Mouse (Mus musculus) left cerebral cortex, postnatal 36 days (tissue): ENCODE measurements around the gene Lce1k. TPM values are rescaled to one million over a fixed set of nuclear protein-coding genes. Genes with fewer than 3 reads are reported as not detected.
"Not testable (repeated sequence)": the region's sequence is repeated elsewhere in the genome, so short reads cannot be mapped to it uniquely, and the experiment has no call there.

Source experiments
- DNase-seq, 2 experiments: peaks; one replicate each; pipeline ENCODE4 v3.0.0; 2021 to 2022; ENCODE audit warnings: low spot score in 2 of 2, mixed read lengths in 1 of 2
- intact Hi-C: fragments of 180-260 bp; cut with DNase I; formaldehyde crosslinking; loops from one replicate; pipeline ENCODE4 v1.15.1; 2025
- total RNA-seq, 2 experiments: library from RNA; stranded (reverse); gene quantifications; 2 replicates each; pipeline ENCODE4 v1.2.3; 2021

Lce1k gene
- not detected for total RNA-seq

GRCm38 (mm10) chr3:92807791-92808190, at the start of gene Lce1k:
Lce1k (minus strand) TSS chr3:92807891.
- no peak for DNase-seq

GRCm38 (mm10) chr3:92851186-92851585, 43.5 kb upstream of the Lce1k start, which contains the start of gene Lce1l:
Lce1l (minus strand) TSS chr3:92851286.
- intact Hi-C loops = no loop called here
- no peak for DNase-seq

More at GRCm38 (mm10) chr3:92807791-92808190, at the start of gene Lce1k:
- intact Hi-C loops = no loop called here

GRCm38 (mm10) chr3:92827108-92827507, 19.4 kb upstream of the Lce1k start, which contains the start of gene Kprp:
Kprp (minus strand) TSS chr3:92827247.
- intact Hi-C loops = no loop called here
- DNase-seq = no peak

- intact Hi-C loops = no loop called here
- DNase-seq = no peak
Measured at GRCm38 (mm10) chr3:92825808-92826207, 18.1 kb upstream of the Lce1k start.

- DNase-seq, intact Hi-C loops: not testable (repeated sequence)
Measured at GRCm38 (mm10) chr3:92816036-92816435, 8.3 kb upstream of the Lce1k start.

- DNase-seq = no peak
- intact Hi-C loops = no loop called here
Measured at GRCm38 (mm10) chr3:92815581-92815980, 7.9 kb upstream of the Lce1k start.

- intact Hi-C loops = no loop called here
- DNase-seq = no peak
Measured at GRCm38 (mm10) chr3:92790414-92790813, 17.3 kb downstream of the Lce1k start, which contains the start of gene Lce1j. Lce1j (minus strand) TSS chr3:92790514.

GRCm38 (mm10) chr3:92778799-92779198, 28.9 kb downstream of the Lce1k start, which contains the start of gene Lce1i:
Lce1i (minus strand) TSS chr3:92778899.
- intact Hi-C loops = no loop called here
- DNase-seq = no peak

- DNase-seq = no peak
- intact Hi-C loops = no loop called here
Measured at GRCm38 (mm10) chr3:92771573-92771972, 36.1 kb downstream of the Lce1k start.

- intact Hi-C loops = no loop called here
Measured at GRCm38 (mm10) chr3:92764965-92765364, 42.7 kb downstream of the Lce1k start, which contains the start of gene Lce1h. Lce1h (minus strand) TSS chr3:92765065.

More at GRCm38 (mm10) chr3:92764965-92765364, 42.7 kb downstream of the Lce1k start, which contains the start of gene Lce1h:
- no peak for DNase-seq

Other genes with a start within 250 kb of the Lce1k start
- gene Ivl, start 234.2 kb downstream of the Lce1k start, total RNA-seq = not detected
- not detected for gene Smcp, start 218.9 kb downstream of the Lce1k start, total RNA-seq
- not detected for gene 2210017I01Rik, start 200.4 kb downstream of the Lce1k start, total RNA-seq
- not detected for gene Lce6a, start 186.2 kb downstream of the Lce1k start, total RNA-seq
- not detected for gene Lce1a1, start 159.6 kb downstream of the Lce1k start, total RNA-seq
- gene Lce1b, start 151.0 kb downstream of the Lce1k start, total RNA-seq = not detected
- gene Lce1a2, start 137.6 kb downstream of the Lce1k start, total RNA-seq = not detected
- gene Lce1c, start 128.6 kb downstream of the Lce1k start, total RNA-seq = not detected
- not detected for gene Lce1d, start 120.7 kb downstream of the Lce1k start, total RNA-seq
- not detected for gene Lce1e, start 98.8 kb downstream of the Lce1k start, total RNA-seq
- gene Lce1f, start 87.5 kb downstream of the Lce1k start, total RNA-seq = not detected
- not detected for gene Gm38119, start 68.8 kb downstream of the Lce1k start, total RNA-seq
- not detected for gene Lce1g, start 55.6 kb downstream of the Lce1k start, total RNA-seq
- not detected for gene Lce1h, start 42.8 kb downstream of the Lce1k start, total RNA-seq
- gene Lce1i, start 29.0 kb downstream of the Lce1k start, total RNA-seq = not detected
- gene Lce1j, start 17.4 kb downstream of the Lce1k start, total RNA-seq = not detected
- not detected for gene Kprp, start 19.4 kb upstream of the Lce1k start, total RNA-seq
- gene Lce1l, start 43.4 kb upstream of the Lce1k start, total RNA-seq = not detected
- gene 2310050C09Rik, start 62.3 kb upstream of the Lce1k start, total RNA-seq = not detected
- not detected for gene Lce3a, start 118.3 kb upstream of the Lce1k start, total RNA-seq
- not detected for gene Lce3b, start 125.1 kb upstream of the Lce1k start, total RNA-seq
- gene Lce3c, start 136.6 kb upstream of the Lce1k start, total RNA-seq = not detected
- not detected for gene Lce3d, start 149.5 kb upstream of the Lce1k start, total RNA-seq
- gene Lce3e, start 159.2 kb upstream of the Lce1k start, total RNA-seq = not detected
- gene Lce3f, start 184.3 kb upstream of the Lce1k start, total RNA-seq = not detected
- not detected for gene Crct1, start 207.8 kb upstream of the Lce1k start, total RNA-seq
- not detected for gene Lce1m, start 211.2 kb upstream of the Lce1k start, total RNA-seq